Mouse (Mus musculus) telencephalon, adult 2 months (tissue): ENCODE data around the gene Kcnip2.
A peak's percentile ranks its signal among the peaks of the same experiment; 100 is the strongest.
"Not testable (repeated sequence)": the region's sequence is repeated elsewhere in the genome, so short reads cannot be mapped to it uniquely, and the experiment has no call there.

Experiments
- DNase-seq: peaks from one replicate; pipeline ENCODE4 v3.0.0-alpha.2; 2011; ENCODE audit warnings: low read depth, low spot score

Kcnip2 gene

DNA sequence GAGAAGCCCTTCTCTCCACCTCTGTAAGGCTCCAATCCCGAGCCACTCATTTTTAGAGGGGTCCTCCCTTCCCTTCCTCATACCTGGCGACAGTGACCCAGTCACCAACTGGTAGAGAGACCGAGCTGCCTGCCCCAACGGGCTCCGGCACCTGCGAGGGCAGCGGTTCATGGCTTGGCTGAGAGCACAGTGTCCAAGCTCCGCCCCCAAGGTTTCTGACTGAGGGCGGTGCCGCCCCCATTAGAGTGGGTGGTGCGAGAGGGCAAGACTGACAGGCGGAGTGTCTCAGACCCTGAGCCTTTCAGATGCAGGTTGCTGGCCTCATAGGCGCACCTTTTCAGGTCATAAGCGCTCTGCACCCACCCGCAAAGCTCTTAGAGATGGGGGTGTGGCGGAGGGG is 3.7 kb downstream of the Kcnip2 start:
- DNase-seq: no peak

DNA sequence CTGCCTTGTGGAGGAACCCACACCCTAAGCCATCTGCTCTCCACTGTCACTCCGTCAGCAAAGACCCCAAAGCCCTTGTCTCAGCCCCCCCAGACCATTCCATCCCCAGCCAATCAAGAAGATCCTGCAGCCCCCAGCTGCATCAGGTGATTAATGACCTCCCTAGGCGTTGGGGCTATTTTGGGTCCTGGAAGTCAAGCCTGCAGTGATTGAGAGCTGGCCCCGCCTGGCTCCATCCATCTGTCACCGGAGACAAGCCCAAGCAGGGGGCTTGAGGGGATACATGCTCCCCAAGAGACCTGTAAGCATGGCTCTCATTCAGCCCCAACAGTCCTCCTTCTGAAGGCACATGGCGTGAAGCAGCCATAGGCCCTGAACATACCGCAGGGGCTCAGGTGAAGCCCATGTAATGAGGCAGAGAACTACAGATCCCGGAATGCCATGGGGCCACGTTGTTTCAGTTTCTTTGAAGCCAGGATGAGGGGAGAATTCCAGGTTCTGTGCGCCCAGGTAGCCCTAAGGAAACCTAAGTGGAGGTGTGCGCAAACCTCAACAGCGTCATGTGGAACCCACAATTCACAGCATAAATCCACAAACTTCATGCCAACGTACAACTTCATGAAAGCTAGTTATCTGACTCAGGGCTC is 4.7 kb downstream of the Kcnip2 start:
- DNase-seq: no peak

DNA sequence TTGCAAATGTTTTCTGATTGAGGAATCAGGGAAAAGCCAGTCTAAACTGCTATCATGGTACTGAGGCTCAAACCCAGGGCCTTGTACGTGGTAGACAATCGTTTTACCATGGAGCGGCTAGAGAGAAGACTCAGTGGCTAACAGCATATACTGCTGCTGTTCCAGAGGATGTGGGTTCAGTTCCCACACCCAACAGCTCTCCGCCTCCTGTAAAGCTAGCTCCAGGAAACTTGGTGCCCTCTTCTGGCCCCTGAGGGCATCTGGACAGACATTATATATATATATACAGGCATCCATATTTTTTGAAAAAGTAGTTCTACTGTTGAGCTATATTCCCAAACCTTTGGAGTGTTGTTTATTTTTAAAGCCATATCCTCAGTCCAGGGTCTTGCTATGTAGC is 8.1 kb downstream of the Kcnip2 start:
- DNase-seq: no peak

DNA sequence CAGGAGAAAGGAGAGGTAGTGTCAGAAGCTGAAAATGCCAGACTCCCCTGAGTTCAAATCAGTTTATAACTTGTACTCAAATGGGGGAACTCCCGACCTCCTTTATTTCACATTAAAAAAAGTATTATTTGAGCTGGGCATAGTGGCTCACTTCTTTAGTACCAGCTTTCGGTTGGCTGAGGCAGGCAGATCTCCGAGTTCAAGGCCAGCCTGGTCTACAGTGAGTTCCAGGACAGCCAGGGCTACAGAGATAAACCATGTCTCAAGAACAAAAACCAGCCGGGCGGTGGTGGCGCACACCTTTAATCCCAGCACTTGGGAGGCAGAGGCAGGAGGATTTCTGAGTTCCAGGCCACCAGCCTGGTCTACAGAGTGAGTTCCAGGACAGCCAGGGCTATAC is 10.0 kb downstream of the Kcnip2 start:
- not testable (repeated sequence) for DNase-seq

DNA sequence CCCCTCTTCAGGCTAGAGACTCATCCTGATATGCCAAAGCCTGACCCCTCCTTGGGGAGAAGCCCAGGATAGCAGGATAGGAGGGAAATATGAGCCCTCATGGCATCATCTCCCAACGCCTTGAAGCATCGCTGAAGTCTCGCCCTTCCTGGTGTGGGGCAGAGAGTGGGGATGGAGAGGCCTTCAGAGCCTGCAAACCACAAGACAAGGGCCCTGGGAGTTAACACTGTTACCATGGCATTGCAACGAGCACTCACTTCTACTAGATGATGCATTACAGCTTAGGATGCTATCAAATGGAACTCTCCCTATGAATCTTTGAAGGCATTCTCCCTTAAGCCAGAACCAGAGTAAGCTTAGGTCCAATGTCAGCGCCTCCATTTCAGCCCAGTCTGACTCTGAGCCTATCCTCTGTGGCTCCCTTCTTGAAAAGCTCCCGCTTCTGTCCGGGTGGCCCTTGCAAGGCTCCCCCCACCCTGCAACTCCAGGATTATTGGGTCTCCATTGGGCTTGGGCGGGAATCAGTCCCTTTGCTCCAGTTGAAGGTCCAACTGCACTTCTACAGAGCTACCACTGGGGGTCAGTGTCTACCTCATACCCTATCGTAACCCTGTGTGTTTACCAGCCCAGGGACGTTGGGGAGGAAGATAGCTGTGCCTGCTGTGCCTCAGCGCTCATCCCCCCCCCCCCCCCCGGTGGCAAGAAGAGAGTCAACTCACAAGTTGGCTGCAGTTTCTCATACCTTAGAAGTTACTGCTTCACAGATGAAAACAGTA is 11.1 kb downstream of the Kcnip2 start:
- no peak for DNase-seq

DNA sequence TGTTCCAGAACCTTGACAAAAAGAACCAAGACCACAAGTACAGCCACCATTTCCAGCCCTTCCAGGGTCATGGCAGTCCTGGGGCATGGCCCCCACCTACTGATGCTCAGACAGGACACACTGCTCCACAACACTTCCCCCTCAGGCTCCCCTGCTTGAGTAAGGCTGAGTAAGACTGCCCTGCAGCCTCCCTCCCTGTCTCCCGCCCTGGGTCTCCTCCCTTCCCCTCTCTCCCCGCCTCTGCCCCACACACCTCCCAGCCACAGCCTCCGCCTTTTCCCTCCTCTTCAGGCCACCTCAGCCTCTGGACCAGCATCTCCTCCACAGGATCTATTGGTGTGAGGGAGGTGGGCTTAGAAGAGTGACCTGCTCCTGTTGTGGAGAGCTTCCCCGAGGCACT is 12.5 kb downstream of the Kcnip2 start:
- DNase-seq: no peak

DNA sequence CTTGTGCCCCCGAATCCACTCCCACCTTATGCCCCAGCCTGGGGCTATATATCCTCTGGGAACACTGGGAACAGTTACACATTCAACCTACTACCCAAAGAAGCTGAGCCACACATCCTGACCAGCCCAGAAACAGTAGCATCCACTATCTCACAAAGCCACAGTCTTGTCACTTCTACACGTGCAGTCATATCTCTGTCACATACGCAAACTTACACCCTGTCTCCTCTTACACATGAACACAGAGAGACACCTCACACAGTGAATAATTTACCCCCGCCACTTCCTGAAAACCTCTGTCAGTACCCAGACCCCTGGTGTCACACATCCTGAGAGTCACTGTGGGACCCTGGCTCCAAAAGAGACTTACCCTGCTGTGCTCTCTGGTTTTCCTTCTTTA is 13.2 kb downstream of the Kcnip2 start:
- DNase-seq: no peak

DNA sequence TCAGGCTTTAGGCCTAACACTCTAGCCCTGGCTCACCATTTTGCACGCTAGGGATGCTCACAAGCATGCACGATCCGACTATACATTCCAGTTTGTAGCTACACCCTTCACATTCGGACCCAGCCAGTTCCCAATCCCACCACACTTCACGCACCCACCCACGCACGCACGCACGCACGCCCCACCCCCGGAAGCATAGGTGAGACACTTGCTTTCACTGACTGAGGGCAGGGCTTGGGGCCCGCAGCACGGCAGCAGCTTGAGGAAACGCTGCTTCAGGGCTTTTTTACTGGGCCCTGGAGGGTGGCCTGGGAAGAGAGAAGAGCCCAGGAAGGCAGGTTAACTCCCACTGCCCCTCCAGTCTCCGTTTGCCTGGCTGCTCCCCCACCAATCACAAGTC is 19.0 kb downstream of the Kcnip2 start:
- no peak for DNase-seq

DNA sequence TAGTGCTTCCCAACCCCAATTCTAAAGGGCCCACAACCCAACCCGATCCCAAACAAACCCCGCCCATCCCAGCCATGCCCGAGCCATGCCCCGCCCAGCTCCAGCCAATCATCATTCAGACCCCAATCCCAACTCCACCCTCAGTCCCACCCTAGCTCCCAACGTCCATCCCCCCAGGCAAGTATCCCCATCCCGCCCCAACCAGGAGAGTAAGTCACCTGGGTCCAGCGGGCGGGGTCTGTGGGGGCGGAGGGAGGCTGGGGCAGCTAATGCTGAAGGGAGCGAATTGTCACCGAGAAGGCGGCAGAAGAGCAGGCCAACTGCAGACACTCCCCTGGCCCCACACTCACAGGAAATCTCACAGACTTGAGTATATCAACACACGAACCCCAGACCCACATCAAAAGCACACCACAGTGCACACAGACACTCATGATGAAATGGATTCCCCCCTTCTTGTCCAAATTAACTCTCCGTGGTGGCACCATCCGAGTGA is 19.8 kb downstream of the Kcnip2 start:
- DNase-seq: no peak

DNA sequence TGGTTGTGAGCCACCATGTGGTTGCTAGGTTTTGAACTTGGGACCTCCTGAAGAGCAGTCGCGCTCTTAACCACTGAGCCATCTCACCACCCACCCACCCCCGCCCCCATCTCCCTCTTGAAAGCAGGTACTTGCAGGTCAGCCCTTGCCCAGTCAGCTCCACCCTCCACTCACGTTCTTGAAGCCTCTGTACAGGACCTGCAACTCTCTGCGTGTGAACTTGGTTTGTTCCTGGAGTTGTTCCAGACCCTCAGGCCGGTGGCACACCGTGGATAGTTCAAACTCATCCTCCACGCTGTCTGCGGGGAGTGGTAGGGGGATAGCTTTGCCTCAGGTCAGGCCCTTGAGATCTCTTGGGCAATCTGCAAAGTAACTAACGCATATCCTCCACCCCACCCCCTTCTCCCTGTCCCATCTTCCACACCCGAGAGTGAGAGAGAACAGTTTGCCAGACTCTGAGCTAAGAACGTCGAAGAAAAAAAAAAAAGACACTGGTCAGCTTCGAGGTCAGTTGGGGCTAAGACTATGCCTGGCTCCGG is 20.4 kb downstream of the Kcnip2 start:
- no peak for DNase-seq

DNA sequence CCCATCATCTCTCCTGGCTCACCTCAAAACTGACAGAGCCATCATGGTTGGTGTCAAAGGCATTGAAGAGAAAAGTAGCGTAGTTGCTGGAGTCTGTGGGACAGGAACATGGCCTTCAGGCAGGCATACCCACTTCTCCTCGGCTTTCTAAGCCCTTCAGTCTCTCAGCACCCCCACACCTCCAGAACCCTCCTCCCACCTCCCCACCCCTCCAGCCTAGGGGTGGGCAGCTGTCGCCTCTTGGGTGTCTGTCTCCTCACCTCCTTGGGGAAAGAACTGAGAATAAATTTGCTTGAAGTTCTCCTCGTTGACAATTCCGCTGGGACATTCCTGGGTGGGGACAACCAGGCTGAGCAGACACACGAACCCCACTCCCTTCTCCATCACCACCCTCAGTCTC is 21.1 kb downstream of the Kcnip2 start:
- DNase-seq: no peak

DNA sequence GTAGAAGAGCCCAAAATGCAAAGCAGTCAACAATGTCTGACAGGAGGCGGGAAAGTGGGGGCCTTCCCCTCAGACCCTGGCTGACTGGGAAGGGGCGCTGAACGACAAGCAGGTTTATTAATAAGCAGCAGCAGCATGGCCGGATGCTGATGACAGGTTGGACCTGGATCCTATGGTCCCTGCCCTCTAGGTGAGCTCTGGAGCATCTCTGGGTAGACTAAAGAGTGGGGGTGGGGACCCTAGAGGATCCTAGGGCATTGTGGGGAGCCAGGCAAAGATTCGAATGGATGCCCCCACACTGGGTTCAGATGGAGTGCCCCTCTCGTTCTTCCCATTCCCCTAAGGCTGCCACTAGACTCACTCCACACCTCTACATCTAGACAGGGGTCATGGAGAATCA is 23.5 kb downstream of the Kcnip2 start:
- DNase-seq: no peak

DNA sequence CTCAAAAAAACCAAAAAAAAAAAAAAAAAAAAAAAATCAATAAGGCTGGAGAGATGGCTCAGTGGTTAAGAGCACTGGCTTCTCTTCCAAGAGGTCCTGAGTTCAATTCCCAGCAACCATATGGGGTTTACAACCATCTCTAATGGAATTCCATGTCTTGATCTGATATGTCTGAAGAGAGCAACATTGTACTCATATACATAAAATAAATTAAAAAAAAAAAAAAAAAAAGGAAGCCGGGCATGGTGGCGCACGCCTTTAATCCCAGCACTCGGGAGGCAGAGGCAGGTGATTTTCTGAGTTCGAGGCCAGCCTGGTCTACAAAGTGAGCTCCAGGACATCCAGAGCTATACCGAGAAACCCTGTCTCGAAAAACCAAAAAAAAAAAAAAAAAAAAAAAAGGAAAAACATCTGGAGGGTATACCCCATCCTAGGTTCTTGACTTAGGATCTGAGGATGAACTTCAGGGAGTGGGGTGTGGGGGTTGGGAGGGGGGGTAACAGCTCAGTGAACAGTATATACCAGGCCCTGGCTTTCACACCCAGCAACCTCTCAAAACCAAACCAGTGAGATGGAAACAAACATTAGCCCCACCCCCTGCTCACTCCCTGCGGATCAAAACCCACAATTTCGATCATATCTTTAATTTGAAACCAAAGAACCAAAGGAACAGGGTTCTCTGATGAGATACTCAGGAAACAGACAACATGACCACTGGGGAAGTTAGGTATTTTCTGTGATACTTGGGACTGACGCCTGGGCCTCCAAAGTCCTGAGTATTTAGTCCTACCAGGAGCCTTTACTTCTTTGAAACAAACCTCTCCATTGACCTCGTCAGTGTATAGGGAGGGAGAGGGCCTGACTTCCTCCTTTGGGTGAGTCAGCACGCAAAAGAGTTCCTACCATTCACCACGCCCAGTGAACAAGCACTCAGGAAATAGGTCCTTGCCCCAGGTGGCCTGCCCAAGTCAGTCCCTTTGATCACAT is 25.7 kb downstream of the Kcnip2 start:
- DNase-seq: no peak

DNA sequence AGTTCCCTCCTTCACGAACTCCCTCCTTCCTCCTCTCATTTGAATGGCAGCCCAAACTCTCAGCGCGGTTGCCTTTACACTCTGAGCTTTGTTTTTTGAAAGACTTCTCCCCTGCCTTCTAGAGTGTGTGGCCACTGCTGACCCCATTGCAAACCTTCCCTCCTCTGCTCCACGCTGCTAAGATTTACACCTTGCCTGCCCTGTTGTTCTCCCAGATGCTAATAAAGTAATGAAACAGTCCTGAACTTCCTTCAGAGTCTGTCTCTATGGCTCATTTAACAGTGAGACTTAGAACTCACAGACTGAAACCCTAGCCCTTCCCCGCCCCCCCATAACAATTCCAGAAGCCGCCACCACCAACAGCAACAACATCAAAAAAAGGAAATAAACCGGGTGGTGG is 26.5 kb downstream of the Kcnip2 start:
- no peak for DNase-seq

DNA sequence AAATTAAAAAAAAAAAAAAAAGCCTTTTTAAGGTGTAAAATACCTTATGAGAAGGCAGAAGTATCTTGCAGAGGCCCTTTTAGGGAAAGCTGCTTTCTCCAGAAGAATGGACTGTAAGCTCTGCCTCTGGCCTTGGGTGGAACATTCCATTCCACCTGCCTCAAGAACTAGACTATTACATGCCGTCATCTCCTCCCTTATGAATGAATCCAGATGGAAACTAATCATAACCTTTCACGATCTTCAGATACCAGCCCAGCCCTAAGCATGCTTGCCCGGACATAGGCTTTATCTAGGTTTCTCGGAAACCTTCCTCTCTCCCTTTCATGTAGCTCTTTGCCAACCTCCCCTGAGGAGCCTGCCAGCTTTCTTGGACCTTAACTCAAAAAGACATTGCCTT is 27.5 kb downstream of the Kcnip2 start:
- DNase-seq: no peak

DNA sequence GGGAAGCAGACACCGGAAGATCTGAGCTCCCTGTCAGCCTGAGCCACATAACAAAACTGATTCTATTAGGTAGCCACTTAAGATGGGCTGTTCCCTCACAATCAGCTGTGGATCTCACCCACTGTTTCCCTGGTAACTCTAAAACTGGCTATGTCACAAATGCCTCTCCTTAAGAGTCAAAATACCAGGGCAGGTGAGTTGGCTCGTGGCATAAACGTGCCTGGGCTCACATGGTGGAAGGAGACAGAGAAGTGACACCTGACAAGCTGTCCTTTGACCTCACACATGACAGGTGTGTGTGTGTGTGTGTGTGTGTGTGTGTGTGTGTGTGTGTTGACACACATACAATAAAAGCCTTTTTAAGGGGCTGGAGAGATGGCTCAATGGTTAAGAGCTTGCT is 28.4 kb downstream of the Kcnip2 start:
- DNase-seq: no peak

DNA sequence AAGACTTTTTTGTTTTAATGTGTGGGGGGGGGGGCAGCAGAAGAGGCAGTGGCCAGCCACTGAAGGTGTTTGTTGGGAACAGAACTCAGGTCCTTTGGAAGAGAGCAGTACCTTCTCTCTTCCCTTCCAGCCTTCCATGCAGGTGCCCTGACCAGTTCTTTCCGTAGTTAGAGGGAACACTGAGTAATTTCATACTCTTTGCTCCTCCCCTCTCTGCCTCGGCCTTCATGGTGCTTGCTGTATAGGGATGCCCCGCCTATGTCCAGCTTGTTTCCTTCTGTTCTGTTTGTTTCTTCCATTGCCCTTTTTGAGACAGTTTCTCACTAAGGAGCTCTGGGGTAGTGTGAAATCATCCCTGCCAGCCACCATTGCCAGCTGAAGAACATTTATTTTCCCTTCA is 30.4 kb downstream of the Kcnip2 start:
- no peak for DNase-seq

DNA sequence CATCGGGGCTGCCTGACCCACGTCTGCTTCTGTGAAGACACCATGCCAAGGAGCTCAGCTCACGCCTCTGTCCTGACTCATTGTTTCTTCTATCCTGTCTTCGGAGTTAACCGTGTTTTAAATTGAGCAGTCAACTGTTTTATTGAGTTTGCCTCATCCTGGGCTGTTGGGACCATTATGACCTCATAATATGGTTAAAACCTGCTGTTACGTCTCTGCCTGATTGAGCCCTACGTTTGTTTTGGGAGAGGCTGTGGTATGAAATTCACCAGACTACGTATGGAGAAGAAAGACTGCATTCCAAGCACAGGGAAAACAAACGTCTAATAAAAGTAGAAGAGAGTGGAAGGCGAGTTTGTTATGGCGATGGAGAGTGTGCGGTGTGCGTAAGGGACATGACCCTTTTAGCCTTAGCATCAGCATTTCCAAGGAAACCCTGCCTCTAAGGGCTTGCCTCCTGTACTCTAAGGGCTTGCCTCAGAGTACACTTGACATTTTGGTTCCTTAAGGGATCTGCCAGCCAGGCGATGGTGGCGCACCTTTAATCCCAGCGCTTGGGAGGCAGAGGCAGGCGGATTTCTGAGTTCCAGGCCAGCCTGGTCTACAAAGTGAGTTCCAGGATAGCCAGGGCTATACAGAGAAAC is 31.8 kb downstream of the Kcnip2 start:
- DNase-seq: no peak

DNA sequence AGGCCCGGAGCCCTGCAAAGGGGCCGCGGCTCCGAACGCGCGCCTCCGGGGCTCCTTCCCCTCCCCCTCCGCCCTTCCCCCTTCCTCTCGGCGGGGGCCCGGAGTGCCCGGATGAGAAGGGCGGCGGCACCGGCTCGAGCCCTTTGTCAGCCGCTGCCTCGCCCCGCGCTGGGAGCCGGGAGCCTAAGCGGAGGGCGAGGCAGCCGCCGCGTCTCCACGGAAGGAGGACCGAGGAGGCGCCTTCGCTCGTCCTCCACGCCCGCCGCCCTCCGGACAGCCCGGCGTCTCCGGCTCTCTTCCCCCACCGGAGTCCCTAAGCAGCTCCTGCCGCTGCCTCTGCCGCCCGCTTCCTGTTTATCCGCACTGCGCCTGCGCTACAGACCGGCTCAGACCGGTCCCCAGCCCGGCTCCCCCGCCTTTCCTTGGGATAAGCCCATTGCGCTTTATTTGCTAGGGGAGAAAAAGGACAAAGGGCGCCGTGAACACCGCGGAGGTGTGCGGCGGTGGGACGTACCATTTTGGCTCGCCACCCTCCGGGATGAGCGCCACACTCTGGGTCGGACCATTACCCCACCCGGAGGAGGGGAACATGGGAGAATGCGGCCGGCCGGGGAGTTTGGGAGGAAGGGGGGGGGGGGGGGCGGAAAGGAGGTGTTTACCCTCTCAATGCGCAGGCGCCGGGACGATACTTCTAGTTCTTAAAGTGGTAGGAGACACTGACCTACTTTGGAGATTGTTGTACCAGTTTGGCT is 32.5 kb downstream of the Kcnip2 start, which contains the start of gene Mgea5:
Mgea5 (minus strand) TSS at position 657 of the 752 bp plus-strand sequence.
- DNase-seq: peak; percentile 99

DNA sequence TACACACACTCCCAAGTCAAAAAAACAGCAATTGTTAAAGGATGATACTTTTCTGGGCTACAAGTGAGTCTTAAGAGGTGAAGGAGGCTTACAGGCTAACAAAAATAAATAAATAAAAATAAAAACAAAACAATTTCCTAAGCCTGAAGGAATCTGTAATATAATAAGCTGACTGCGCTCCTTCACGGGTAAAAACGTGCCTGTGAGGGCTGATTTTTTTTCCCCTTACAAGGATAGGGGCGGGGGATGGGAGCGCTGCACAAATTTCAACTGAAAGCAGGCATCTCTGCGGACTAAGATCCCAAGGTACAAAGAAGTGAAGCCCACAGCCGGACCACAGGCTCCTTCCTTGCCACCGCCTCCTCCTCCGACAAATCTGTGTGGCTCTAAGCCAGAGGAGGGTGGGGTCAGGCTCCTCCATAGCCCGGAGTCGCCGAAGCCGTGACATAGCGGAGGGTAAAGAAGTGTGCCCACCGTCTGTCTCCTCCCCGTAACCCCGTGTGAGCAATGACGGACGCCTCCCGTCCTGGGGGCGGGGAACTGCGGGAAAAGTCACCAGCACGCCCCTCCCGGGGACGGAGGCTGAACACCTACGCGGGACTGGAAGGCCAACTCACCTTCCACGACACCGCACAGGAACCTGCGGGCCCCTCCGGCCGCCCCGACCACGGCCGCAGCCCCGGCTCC is 33.4 kb downstream of the Kcnip2 start:
- no peak for DNase-seq
